Mouse (Mus musculus) midbrain, postnatal 0 days (tissue): ENCODE measurements around the gene Themis2. TPM values are rescaled to one million over a fixed set of nuclear protein-coding genes. Genes with fewer than 3 reads are reported as not detected.

Experiments
- ATAC-seq: fragments of 200-750 bp; cut with Nextera tagmentation; 2 replicates; pipeline ENCODE4 v1.8.0; 2017; ENCODE audit warnings: moderate number of reproducible peaks, mild to moderate bottlenecking, moderate TSS enrichment, moderate library complexity; ENCODE audit not compliant: low FRiP score
- DNase-seq: peaks from one replicate; pipeline ENCODE4 v3.0.0-alpha.2; 2015; ENCODE audit warnings: low spot score
- H3K27ac ChIP-seq: fragments of 300-500 bp; sonication (generic); 2 replicates; pipeline ENCODE4 v1.5.1; 2014; ENCODE audit warnings: low read depth, mild to moderate bottlenecking, low read length, mixed read lengths
- H3K27me3 ChIP-seq: fragments of 300-500 bp; sonication (generic); 2 replicates; pipeline ENCODE4 v1.6.1; 2014; ENCODE audit warnings: low read length, control low read depth, mixed read lengths; ENCODE audit not compliant: insufficient read depth
- H3K36me3 ChIP-seq: fragments of 300-500 bp; sonication (generic); 2 replicates; pipeline ENCODE4 v1.6.1; 2014; ENCODE audit warnings: low read length, control low read depth, mixed read lengths; ENCODE audit not compliant: insufficient read depth
- H3K4me1 ChIP-seq: fragments of 300-500 bp; sonication (generic); 2 replicates; pipeline ENCODE4 v1.6.1; 2014; ENCODE audit warnings: mild to moderate bottlenecking, control low read depth, antibody characterized with exemption, low read length, mixed read lengths; ENCODE audit not compliant: insufficient read depth
- H3K4me2 ChIP-seq: fragments of 300-500 bp; sonication (generic); 2 replicates; pipeline ENCODE4 v1.6.1; 2014; ENCODE audit warnings: low read depth, mild to moderate bottlenecking, low read length, mixed read lengths; ENCODE audit not compliant: poor library complexity, severe bottlenecking
- H3K4me3 ChIP-seq: fragments of 300-500 bp; sonication (generic); 2 replicates; pipeline ENCODE4 v1.5.1; 2014; ENCODE audit warnings: low read depth, mild to moderate bottlenecking, low read length, moderate library complexity
- H3K9ac ChIP-seq: fragments of 300-500 bp; sonication (generic); replicated peaks from 2 replicates; pipeline ENCODE4 v1.6.1; 2014; ENCODE audit warnings: mild to moderate bottlenecking, low read length, moderate library complexity, mixed read lengths; ENCODE audit not compliant: poor library complexity, severe bottlenecking
- H3K9me3 ChIP-seq: fragments of 300-500 bp; sonication (generic); 2 replicates; pipeline ENCODE4 v1.6.1; 2016; ENCODE audit warnings: low read length, control low read depth
- CTCF ChIP-seq: IDR thresholded peaks from 2 replicates; pipeline ENCODE4 v1.5.1; 2016; ENCODE audit warnings: antibody characterized with exemption, mild to moderate bottlenecking
- WGBS: fragments of 180-500 bp; shearing (Covaris S2); extraction: QIAGEN DNeasy Blood & Tissue Kit; methylation state at CpG from one replicate; pipeline ENCODE4 v1.1.7; 2014; 5-methylcytosine and 5-hydroxymethylcytosine counted together
- polyA plus RNA-seq: library from polyadenylated mRNA; unstranded; fragments of >200 nt; fragmentation: Nextera tagmentation; extraction: Ambion mirVana; gene quantifications from 2 replicates; pipeline ENCODE4 v1.2.1, GENCODE M21; 2015
- total RNA-seq: library from RNA; depleted of rRNA; stranded (reverse); fragments of >200 nt; gene quantifications from 2 replicates; pipeline ENCODE4 v1.2.3, GENCODE M21; 2014

Themis2 gene
- total and polyA plus RNA-seq, 2 experiments from 2014 or later: 0.49 TPM

DNA sequence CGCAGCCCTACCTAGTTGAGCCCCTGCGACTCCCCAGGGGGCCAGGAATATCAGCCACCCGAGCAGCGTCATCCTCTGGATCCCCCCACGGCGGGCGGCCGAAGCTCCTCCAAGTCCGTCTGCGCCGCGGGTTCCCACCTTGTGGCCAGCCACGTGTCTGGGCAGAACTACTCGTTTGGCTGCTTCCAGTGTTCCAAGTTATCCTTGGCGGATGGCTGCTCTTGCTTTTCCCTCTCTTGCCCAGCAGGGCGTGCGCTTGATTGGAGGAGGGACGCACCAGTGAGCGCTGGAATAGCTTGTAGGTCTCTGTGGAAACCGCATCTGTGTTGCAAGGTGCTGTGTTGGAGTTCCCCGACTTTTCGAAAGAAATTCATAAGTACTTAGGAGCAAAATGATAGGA lies 39.2 kb downstream of the Themis2 start, which contains the start of gene Smpdl3b:
TSS of gene Smpdl3b (minus strand) at position 279 of the 400 bp plus-strand sequence.
- H3K4me1 ChIP-seq: peaks cover 2% of the 10 kb centered on the region; the same call in 1 of the 2 replicates
- TF ChIP-seq CTCF: peak; percentile 75
- peak within 1 kb of the TSS; percentile 39 for H3K4me3 ChIP-seq
- no peaks in the 10 kb centered on the region for H3K9me3 ChIP-seq
- 0 out of 2 replicates have a peak, but pooled peaks have one; percentile 56 for ATAC-seq
- peak within 1 kb of the TSS; percentile 85 for H3K4me2 ChIP-seq
- WGBS: under 1% methylated on average over 22 of the region's 22 CpGs
- no peaks in the 10 kb centered on the region for H3K36me3 ChIP-seq
- H3K27me3 ChIP-seq: no peaks in the 10 kb centered on the region
- H3K27ac ChIP-seq: no peak within 1 kb of the TSS
- peak; percentile 78 for DNase-seq
- peak within 1 kb of the TSS; percentile 50; the same call in 1 of the 2 replicates for H3K9ac ChIP-seq

- TF ChIP-seq CTCF: no peak
- peaks cover 2% of the 10 kb centered on the region; the same call in 1 of the 2 replicates for H3K4me1 ChIP-seq
- 63% methylated on average over 6 of the region's 6 CpGs for WGBS
- H3K4me3 ChIP-seq: no peak overlapping the region
- H3K27ac ChIP-seq: no peak overlapping the region
- no peak for ATAC-seq
- DNase-seq: peak; percentile 27
- no peak overlapping the region for H3K9ac ChIP-seq
- H3K4me2 ChIP-seq: no peak overlapping the region
- no peaks in the 10 kb centered on the region for H3K27me3 ChIP-seq
- H3K9me3 ChIP-seq: no peaks in the 10 kb centered on the region
- H3K36me3 ChIP-seq: no peaks in the 10 kb centered on the region
These were observed 43.2 kb downstream of the Themis2 start for GRCm38 (mm10) chr4:132752992-132753391.

GRCm38 (mm10) chr4:132749258-132749982 lies 46.8 kb downstream of the Themis2 start:
- DNase-seq (no peak), ATAC-seq (no peak)
- Histone ChIP-seq H3K9ac (no peak overlapping the region), H3K27me3 (no peaks in the 10 kb centered on the region), H3K4me1 (0 out of 2 replicates have a peak, but pooled peaks cover 5% of the 10 kb centered on the region), H3K4me2 (no peak overlapping the region), H3K4me3 (no peak overlapping the region), H3K36me3 (no peaks in the 10 kb centered on the region), H3K9me3 (no peaks in the 10 kb centered on the region), H3K27ac (no peak overlapping the region)
- WGBS: 80% methylated on average over 6 of the region's 6 CpGs
- TF ChIP-seq CTCF: no peak

- H3K4me2 ChIP-seq: no peak overlapping the region
- WGBS: 95% methylated on average over 4 of the region's 4 CpGs
- H3K9me3 ChIP-seq: no peaks in the 10 kb centered on the region
- no peak overlapping the region for H3K9ac ChIP-seq
- H3K27ac ChIP-seq: no peak overlapping the region
- ATAC-seq (no peak), DNase-seq (no peak)
- no peaks in the 10 kb centered on the region for H3K27me3 ChIP-seq
- H3K4me1 ChIP-seq: 0 out of 2 replicates have a peak, but pooled peaks cover 8% of the 10 kb centered on the region
- no peak overlapping the region for H3K4me3 ChIP-seq
- H3K36me3 ChIP-seq: no peaks in the 10 kb centered on the region
- no peak for TF ChIP-seq CTCF
These were observed 47.4 kb downstream of the Themis2 start for GRCm38 (mm10) chr4:132748778-132749177.

- no peak overlapping the region for H3K4me3 ChIP-seq
- WGBS: 75% methylated on average over 9 of the region's 9 CpGs
- H3K27me3 ChIP-seq: no peaks in the 10 kb centered on the region
- peaks cover 11% of the 10 kb centered on the region; the same call in 1 of the 2 replicates for H3K4me1 ChIP-seq
- ATAC-seq: no peak
- H3K9ac ChIP-seq: no peak overlapping the region
- no peak overlapping the region for H3K27ac ChIP-seq
- no peaks in the 10 kb centered on the region for H3K9me3 ChIP-seq
- no peak for DNase-seq
- no peak overlapping the region for H3K4me2 ChIP-seq
- no peak for TF ChIP-seq CTCF
- no peaks in the 10 kb centered on the region for H3K36me3 ChIP-seq
These were observed 48.4 kb downstream of the Themis2 start for GRCm38 (mm10) chr4:132747664-132748259.

- 84% methylated on average over 9 of the region's 9 CpGs for WGBS
- Histone ChIP-seq H3K27me3 (no peaks in the 10 kb centered on the region), H3K4me3 (no peak overlapping the region), H3K36me3 (no peaks in the 10 kb centered on the region), H3K9me3 (no peaks in the 10 kb centered on the region), H3K4me2 (no peak overlapping the region), H3K9ac (no peak overlapping the region), H3K27ac (no peak overlapping the region), H3K4me1 (peaks cover 11% of the 10 kb centered on the region; the same call in 1 of the 2 replicates)
- ATAC-seq: no peak
- DNase-seq: no peak
- no peak for TF ChIP-seq CTCF
These were observed 49.2 kb downstream of the Themis2 start for GRCm38 (mm10) chr4:132746911-132747517.
